Mouse (Mus musculus) forebrain, postnatal 0 days (tissue): ENCODE results near the gene Doc2g. TPM values are rescaled to one million over a fixed set of nuclear protein-coding genes. Genes with fewer than 3 reads are reported as not detected.
A peak's percentile ranks its signal among the peaks of the same experiment; 100 is the strongest.
"Not testable (repeated sequence)": the region's sequence is repeated elsewhere in the genome, so short reads cannot be mapped to it uniquely, and the experiment has no call there.

ENCODE experiments used
- ATAC-seq: fragments of 200-750 bp; cut with Nextera tagmentation; 2 replicates; pipeline ENCODE4 v1.8.0; 2017; ENCODE audit warnings: mild to moderate bottlenecking, moderate library complexity
- DNase-seq: peaks from one replicate; pipeline ENCODE4 v3.0.0-alpha.2; 2015
- H3K27ac ChIP-seq: fragments of 300-500 bp; sonication (generic); 2 replicates; pipeline ENCODE4 v1.5.1; 2014; ENCODE audit warnings: low read depth, mild to moderate bottlenecking, antibody characterized with exemption, low read length, moderate library complexity, mixed read lengths
- H3K27me3 ChIP-seq: fragments of 300-500 bp; sonication (generic); 2 replicates; pipeline ENCODE4 v1.6.1; 2014; ENCODE audit warnings: mild to moderate bottlenecking, low read length, mixed read lengths; ENCODE audit not compliant: insufficient read depth
- H3K36me3 ChIP-seq: fragments of 300-500 bp; sonication (generic); 2 replicates; pipeline ENCODE4 v1.6.1; 2014; ENCODE audit warnings: mild to moderate bottlenecking, moderate library complexity; ENCODE audit not compliant: insufficient read depth
- H3K4me1 ChIP-seq: fragments of 300-500 bp; sonication (generic); 2 replicates; pipeline ENCODE4 v1.6.1; 2014; ENCODE audit warnings: antibody characterized with exemption; ENCODE audit not compliant: insufficient read depth
- H3K4me2 ChIP-seq: fragments of 300-500 bp; sonication (generic); 2 replicates; pipeline ENCODE4 v1.6.1; 2014; ENCODE audit warnings: low read depth, mild to moderate bottlenecking, moderate library complexity
- H3K4me3 ChIP-seq: fragments of 300-500 bp; sonication (generic); 2 replicates; pipeline ENCODE4 v1.5.1; 2014; ENCODE audit warnings: low read depth, low read length, mixed read lengths
- H3K9ac ChIP-seq: fragments of 300-500 bp; sonication (generic); 2 replicates; pipeline ENCODE4 v1.6.1; 2014; ENCODE audit warnings: mild to moderate bottlenecking
- H3K9me3 ChIP-seq: fragments of 300-500 bp; sonication (generic); 2 replicates; pipeline ENCODE4 v1.6.1; 2016; ENCODE audit warnings: low read length
- CTCF ChIP-seq: sonication (generic); IDR thresholded peaks from 2 replicates; pipeline ENCODE4 v1.5.1; 2016; ENCODE audit warnings: antibody characterized with exemption, control low read depth, low read depth
- WGBS: fragments of 180-500 bp; shearing (Covaris S2); extraction: QIAGEN DNeasy Blood & Tissue Kit; methylation state at CpG from one replicate; pipeline ENCODE4 v1.1.7; 2014; 5-methylcytosine and 5-hydroxymethylcytosine counted together
- polyA plus RNA-seq: library from polyadenylated mRNA; unstranded; fragments of >200 nt; fragmentation: Nextera tagmentation; extraction: Ambion mirVana; gene quantifications from 2 replicates; pipeline ENCODE4 v1.2.1, GENCODE M21; 2015
- total RNA-seq: library from RNA; depleted of rRNA; stranded (reverse); fragments of >200 nt; gene quantifications from 2 replicates; pipeline ENCODE4 v1.2.3, GENCODE M21; 2014

The Doc2g gene
- total and polyA plus RNA-seq, 2 experiments from 2014 or later: 6.3 to 17.8 TPM

GRCm38 (mm10) chr19:4032668-4033067 is 29.6 kb downstream of the Doc2g start:
- no peak overlapping the region for H3K4me2 ChIP-seq
- H3K4me3 ChIP-seq: no peak overlapping the region
- WGBS: 47% methylated on average over 7 of the region's 7 CpGs
- no peaks in the 10 kb centered on the region for H3K9me3 ChIP-seq
- H3K4me1 ChIP-seq: 0 out of 2 replicates have a peak, but pooled peaks cover 5% of the 10 kb centered on the region
- H3K36me3 ChIP-seq: no peaks in the 10 kb centered on the region; the same call in 1 of the 2 replicates
- no peaks in the 10 kb centered on the region for H3K27me3 ChIP-seq
- no peak for TF ChIP-seq CTCF
- ATAC-seq (no peak), DNase-seq (no peak)
- no peak overlapping the region for H3K27ac ChIP-seq
- H3K9ac ChIP-seq: no peak overlapping the region

GRCm38 (mm10) chr19:4033298-4033697 is 30.2 kb downstream of the Doc2g start:
- Histone ChIP-seq H3K4me2 (no peak overlapping the region), H3K27ac (no peak overlapping the region), H3K27me3 (no peaks in the 10 kb centered on the region), H3K9ac (no peak overlapping the region), H3K36me3 (no peaks in the 10 kb centered on the region; the same call in 1 of the 2 replicates), H3K9me3 (no peaks in the 10 kb centered on the region), H3K4me1 (0 out of 2 replicates have a peak, but pooled peaks cover 8% of the 10 kb centered on the region), H3K4me3 (no peak overlapping the region)
- DNase-seq: no peak
- ATAC-seq: no peak
- 87% methylated on average over 3 of the region's 3 CpGs for WGBS
- no peak for TF ChIP-seq CTCF

GRCm38 (mm10) chr19:4033742-4034141 is 30.6 kb downstream of the Doc2g start:
- 0 out of 2 replicates have a peak, but pooled peaks cover 9% of the 10 kb centered on the region for H3K4me1 ChIP-seq
- no peak overlapping the region for H3K4me2 ChIP-seq
- no peak overlapping the region for H3K4me3 ChIP-seq
- no peak for TF ChIP-seq CTCF
- H3K27me3 ChIP-seq: no peaks in the 10 kb centered on the region
- no peaks in the 10 kb centered on the region for H3K9me3 ChIP-seq
- no peaks in the 10 kb centered on the region; the same call in 1 of the 2 replicates for H3K36me3 ChIP-seq
- no peak overlapping the region for H3K9ac ChIP-seq
- ATAC-seq: no peak
- no peak overlapping the region for H3K27ac ChIP-seq
- WGBS: 51% methylated on average over 5 of the region's 5 CpGs
- no peak for DNase-seq

GRCm38 (mm10) chr19:4036327-4037045 is 33.4 kb downstream of the Doc2g start:
- no peaks in the 10 kb centered on the region for H3K27me3 ChIP-seq
- 85% methylated on average over 12 of the region's 12 CpGs for WGBS
- no peak for TF ChIP-seq CTCF
- H3K9ac ChIP-seq: no peak overlapping the region
- no peak overlapping the region for H3K4me3 ChIP-seq
- no peaks in the 10 kb centered on the region; the same call in 1 of the 2 replicates for H3K36me3 ChIP-seq
- H3K4me2 ChIP-seq: no peak overlapping the region
- H3K27ac ChIP-seq: no peak overlapping the region
- no peaks in the 10 kb centered on the region for H3K9me3 ChIP-seq
- DNase-seq (no peak), ATAC-seq (no peak)
- H3K4me1 ChIP-seq: 0 out of 2 replicates have a peak, but pooled peaks cover 9% of the 10 kb centered on the region

- peak overlapping the region; percentile 67 for H3K27ac ChIP-seq
Observed at GRCm38 (mm10) chr19:4037154-4037787, 34.2 kb downstream of the Doc2g start.

GRCm38 (mm10) chr19:4037788-4038232 is 34.7 kb downstream of the Doc2g start, which contains the start of gene Gstp1:
Gstp1 (minus strand) TSS chr19:4037985.
- H3K4me2 ChIP-seq: peak within 1 kb of the TSS; percentile 70
- H3K4me3 ChIP-seq: peak within 1 kb of the TSS; percentile 62
- ATAC-seq (peak; percentile 93), DNase-seq (peak; percentile 87)
- 0 out of 2 replicates have a peak, but pooled peaks cover 9% of the 10 kb centered on the region for H3K4me1 ChIP-seq
- H3K27me3 ChIP-seq: no peaks in the 10 kb centered on the region
- no peaks in the 10 kb centered on the region for H3K9me3 ChIP-seq
- peak within 1 kb of the TSS; percentile 70 for H3K9ac ChIP-seq
- H3K27ac ChIP-seq: peak within 1 kb of the TSS; percentile 67
- WGBS: 0% methylated on average over 26 of the region's 26 CpGs
- TF ChIP-seq CTCF: no peak; the same call in 1 of the 2 replicates
- no peaks in the 10 kb centered on the region; the same call in 1 of the 2 replicates for H3K36me3 ChIP-seq

More at GRCm38 (mm10) chr19:4037154-4037787, 34.2 kb downstream of the Doc2g start:
- not testable (repeated sequence) for DNase-seq, H3K27me3 ChIP-seq, H3K36me3 ChIP-seq, H3K9me3 ChIP-seq, H3K4me1 ChIP-seq
- peak overlapping the region; percentile 70 for H3K9ac ChIP-seq
- H3K4me3 ChIP-seq: peak overlapping the region; percentile 62
- H3K4me2 ChIP-seq: peak overlapping the region; percentile 70
- peak; percentile 57 for ATAC-seq
- WGBS: 23% methylated on average over 7 of the region's 8 CpGs

- not testable (repeated sequence) for H3K4me3 ChIP-seq, H3K4me1 ChIP-seq, H3K4me2 ChIP-seq, ATAC-seq, H3K36me3 ChIP-seq, DNase-seq, H3K9me3 ChIP-seq, H3K9ac ChIP-seq, H3K27me3 ChIP-seq, H3K27ac ChIP-seq
- WGBS: 87% methylated on average over 5 of the region's 5 CpGs
Observed at GRCm38 (mm10) chr19:4040941-4041340, 37.8 kb downstream of the Doc2g start.

- not testable (repeated sequence) for H3K36me3 ChIP-seq, H3K4me1 ChIP-seq, H3K4me2 ChIP-seq, H3K9me3 ChIP-seq, H3K27ac ChIP-seq, DNase-seq, H3K9ac ChIP-seq, ATAC-seq, H3K27me3 ChIP-seq, H3K4me3 ChIP-seq
- 86% methylated on average over 3 of the region's 4 CpGs for WGBS
Observed at GRCm38 (mm10) chr19:4041500-4041899, 38.4 kb downstream of the Doc2g start.
